Mouse (Mus musculus): ENCODE data around the gene Bod1l. TPM values are rescaled to one million over a fixed set of nuclear protein-coding genes. Genes with fewer than 3 reads are reported as not detected.

Bod1l gene
- polyA plus RNA-seq, 1 experiment from 2014 or later, result 26.3 TPM

Small RNA genes within 50 kb of the gene (microRNA-seq; reads per million reads assigned to microRNA genes)
- gene Mir6414, result not detected

Other genes starting within 250 kb of the Bod1l start
- gene Rab28, start 136.2 kb downstream of the Bod1l start, polyA plus RNA-seq (2015; fragmentation: Nextera tagmentation; extraction: Ambion mirVana), result 61.7 and 62.0 TPM in 2 replicates
- not detected in 2 replicates for gene Nkx3-2, start 79.8 kb downstream of the Bod1l start, polyA plus RNA-seq (2015; fragmentation: Nextera tagmentation; extraction: Ambion mirVana)
- not detected in 2 replicates for gene Gm16223, start 223.6 kb upstream of the Bod1l start, polyA plus RNA-seq (2015; fragmentation: Nextera tagmentation; extraction: Ambion mirVana)

Measured in midbrain, embryonic 16.5 days (tissue).